Mouse (Mus musculus) liver, embryonic 14.5 days (tissue): ENCODE data around the gene Creb1.

ENCODE experiments used
- CTCF ChIP-seq: IDR thresholded peaks from 2 replicates; pipeline ENCODE4 v1.5.1; 2016; ENCODE audit warnings: antibody characterized with exemption, low read depth, control low read depth
- EP300 ChIP-seq: IDR thresholded peaks from 2 replicates; pipeline ENCODE4 v1.6.1; 2016; ENCODE audit warnings: antibody characterized with exemption, low read depth

GRCm38 (mm10) chr1:64519345-64519744 lies 13.1 kb upstream of the Creb1 start:
- TF ChIP-seq CTCF, result no peak
- no peak for TF ChIP-seq EP300
